Mouse (Mus musculus): ENCODE data around the gene AU021092. TPM values are rescaled to one million over a fixed set of nuclear protein-coding genes. Genes with fewer than 3 reads are reported as not detected.
A peak's percentile ranks its signal among the peaks of the same experiment; 100 is the strongest.
"Not testable (repeated sequence)": the region's sequence is repeated elsewhere in the genome, so short reads cannot be mapped to it uniquely, and the experiment has no call there.

The AU021092 gene
- polyA plus RNA-seq, 1 experiment from 2014 or later = 2.3 TPM

- no peak overlapping the region for H3K9ac ChIP-seq
- H3K4me1 ChIP-seq = no peaks in the 10 kb centered on the region
- no peak for ATAC-seq (ENCODE audit: insufficient number of reproducible peaks, insufficient read depth, low FRiP score, low TSS enrichment)
- H3K4me3 ChIP-seq = no peak overlapping the region
- no peak overlapping the region for H3K27ac ChIP-seq
- peaks cover 64% of the 10 kb centered on the region for H3K36me3 ChIP-seq
- no peaks in the 10 kb centered on the region for H3K9me3 ChIP-seq
- H3K27me3 ChIP-seq = no peaks in the 10 kb centered on the region
- WGBS = 91% methylated on average over 4 of the region's 4 CpGs
- H3K4me2 ChIP-seq (replicated peaks) = no peak overlapping the region
Observed at GRCm38 (mm10) chr16:5242355-5242754, 20.3 kb upstream of the AU021092 start.

- Histone ChIP-seq H3K9me3 (no peaks in the 10 kb centered on the region), H3K27ac (0 out of 2 replicates have a peak within 1 kb of the TSS, but pooled peaks have one; percentile 7), H3K36me3 (peaks cover 11% of the 10 kb centered on the region), H3K4me3 (peak within 1 kb of the TSS; percentile 94), H3K9ac (peak within 1 kb of the TSS; percentile 75), H3K4me1 (peaks cover 5% of the 10 kb centered on the region), H3K27me3 (no peaks in the 10 kb centered on the region), H3K4me2 (replicated peaks) (peak within 1 kb of the TSS; percentile 77)
- WGBS = 2% methylated on average over 47 of the region's 47 CpGs
- ATAC-seq (ENCODE audit: insufficient number of reproducible peaks, insufficient read depth, low FRiP score, low TSS enrichment) = peak; percentile 92
Observed at GRCm38 (mm10) chr16:5233418-5234313, 11.6 kb upstream of the AU021092 start, which contains the start of gene Alg1. Gene Alg1 (plus strand): TSS chr16:5233621.

GRCm38 (mm10) chr16:5232982-5233381 lies 10.9 kb upstream of the AU021092 start:
- Histone ChIP-seq H3K9ac (no peak overlapping the region), H3K27ac (0 out of 2 replicates have a peak overlapping the region, but pooled peaks have one; percentile 7), H3K4me3 (peak overlapping the region; percentile 94), H3K9me3 (no peaks in the 10 kb centered on the region), H3K36me3 (peaks cover 8% of the 10 kb centered on the region), H3K27me3 (no peaks in the 10 kb centered on the region), H3K4me2 (replicated peaks) (peak overlapping the region; percentile 77), H3K4me1 (peaks cover 5% of the 10 kb centered on the region)
- no peak; the same call in 1 of the 2 replicates for ATAC-seq (ENCODE audit: insufficient number of reproducible peaks, insufficient read depth, low FRiP score, low TSS enrichment)
- 75% methylated on average over 4 of the region's 4 CpGs for WGBS

GRCm38 (mm10) chr16:5228103-5228502 lies 6.0 kb upstream of the AU021092 start:
- not testable (repeated sequence) for H3K27me3 ChIP-seq; H3K4me3 ChIP-seq; H3K4me2 ChIP-seq (replicated peaks); H3K9ac ChIP-seq; H3K9me3 ChIP-seq; ATAC-seq (ENCODE audit: insufficient number of reproducible peaks, insufficient read depth, low FRiP score, low TSS enrichment); H3K27ac ChIP-seq; H3K4me1 ChIP-seq; H3K36me3 ChIP-seq
- 77% methylated on average over 3 of the region's 3 CpGs for WGBS

DNA sequence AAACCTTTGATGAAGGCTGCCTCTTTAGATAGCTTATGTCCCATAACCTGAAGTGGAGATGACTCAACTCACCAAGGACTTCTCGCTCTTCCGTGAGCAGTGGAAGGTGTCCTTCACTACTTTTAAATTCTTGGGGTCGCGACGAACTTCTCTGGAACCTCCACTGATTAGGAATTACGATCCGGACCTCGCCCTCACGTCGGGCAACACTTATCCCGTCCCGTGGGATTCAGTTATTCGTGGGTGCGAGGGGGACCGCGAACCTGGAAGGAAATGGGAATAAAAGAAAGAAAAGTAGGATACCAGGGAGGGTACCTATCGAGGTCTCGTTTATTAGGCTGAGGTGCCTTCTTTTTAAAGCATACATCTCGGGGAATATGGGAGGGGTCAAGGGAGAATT lies 5.4 kb upstream of the AU021092 start:
- not testable (repeated sequence) for H3K9me3 ChIP-seq; H3K4me1 ChIP-seq; H3K27ac ChIP-seq; ATAC-seq (ENCODE audit: insufficient number of reproducible peaks, insufficient read depth, low FRiP score, low TSS enrichment); H3K4me2 ChIP-seq (replicated peaks); H3K4me3 ChIP-seq; H3K9ac ChIP-seq; H3K36me3 ChIP-seq; H3K27me3 ChIP-seq
- WGBS = 82% methylated on average over 19 of the region's 19 CpGs

DNA sequence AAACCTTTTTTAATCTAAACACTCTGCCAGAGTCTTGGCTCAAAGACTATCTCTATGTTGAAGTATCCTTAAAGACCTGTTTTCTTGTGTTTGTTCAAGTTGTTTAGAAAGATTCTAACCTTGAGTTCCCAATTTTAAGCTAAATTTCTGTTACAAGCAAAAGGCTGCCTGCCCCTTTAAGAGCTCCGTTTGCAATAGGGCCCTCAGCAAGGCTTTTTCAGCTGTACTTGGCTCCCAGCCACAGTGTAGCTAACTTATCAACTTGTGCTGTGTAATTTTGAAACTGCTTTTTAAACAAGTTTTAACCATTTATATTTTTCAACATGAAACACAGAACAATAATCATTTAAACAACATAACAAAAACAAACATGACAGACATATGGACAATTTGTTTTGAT lies 4.4 kb upstream of the AU021092 start:
- not testable (repeated sequence) for H3K4me3 ChIP-seq; H3K4me1 ChIP-seq; H3K27ac ChIP-seq; H3K9ac ChIP-seq; H3K9me3 ChIP-seq; H3K27me3 ChIP-seq; H3K36me3 ChIP-seq; H3K4me2 ChIP-seq (replicated peaks); ATAC-seq (ENCODE audit: insufficient number of reproducible peaks, insufficient read depth, low FRiP score, low TSS enrichment)
- 5% methylated on average over 1 of the region's 1 CpGs for WGBS

GRCm38 (mm10) chr16:5221403-5221802 lies 696 bp downstream of the AU021092 start:
- H3K4me2 ChIP-seq (replicated peaks) = no peak overlapping the region
- no peaks in the 10 kb centered on the region for H3K9me3 ChIP-seq
- H3K27me3 ChIP-seq = no peaks in the 10 kb centered on the region
- no peak overlapping the region for H3K27ac ChIP-seq
- no peaks in the 10 kb centered on the region for H3K36me3 ChIP-seq
- no peak for ATAC-seq (ENCODE audit: insufficient number of reproducible peaks, insufficient read depth, low FRiP score, low TSS enrichment)
- H3K9ac ChIP-seq = no peak overlapping the region
- WGBS = 69% methylated on average over 4 of the region's 4 CpGs
- no peaks in the 10 kb centered on the region for H3K4me1 ChIP-seq
- H3K4me3 ChIP-seq = no peak overlapping the region

DNA sequence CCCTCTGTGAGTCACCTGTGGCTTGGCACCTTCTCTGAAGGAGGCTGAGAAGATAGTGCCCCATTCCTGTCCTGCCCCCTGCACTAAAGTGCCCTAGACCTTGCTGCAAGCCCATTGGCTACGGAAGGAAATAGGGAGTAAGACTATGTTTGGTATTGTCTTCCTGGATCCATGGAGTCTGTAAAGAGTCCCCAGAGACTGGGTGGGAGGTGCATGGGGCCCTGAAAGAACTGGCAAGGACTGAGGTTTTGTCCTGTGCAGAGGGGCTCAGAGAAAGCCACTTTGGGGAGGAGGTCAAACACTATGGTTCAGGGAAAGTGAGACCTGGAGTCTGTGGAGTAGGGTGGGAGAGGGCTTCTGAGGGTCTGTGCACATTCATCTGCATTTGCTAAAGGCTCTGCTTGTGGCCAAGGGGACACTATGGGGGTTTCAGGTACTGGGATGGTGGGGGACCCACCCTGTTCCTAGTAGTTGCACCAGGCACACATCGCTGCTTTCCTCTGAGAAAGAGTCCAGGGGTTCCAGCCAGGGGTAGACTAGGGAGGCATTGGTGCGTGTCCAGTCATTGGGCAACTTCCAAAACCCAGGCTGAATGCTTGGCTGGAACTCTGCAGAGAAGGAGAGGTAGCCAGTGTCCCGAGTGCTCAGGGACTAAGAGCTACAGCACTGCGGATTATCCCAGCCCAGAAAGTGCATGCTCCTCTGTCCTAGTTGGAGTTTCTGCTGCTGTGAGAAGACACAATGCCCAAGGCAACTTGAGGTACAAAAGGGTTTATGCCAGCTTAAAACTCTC lies 4.6 kb downstream of the AU021092 start:
- Histone ChIP-seq H3K27me3 (no peaks in the 10 kb centered on the region), H3K4me1 (no peaks in the 10 kb centered on the region), H3K9me3 (no peaks in the 10 kb centered on the region), H3K27ac (no peak overlapping the region), H3K36me3 (no peaks in the 10 kb centered on the region), H3K4me2 (replicated peaks) (no peak overlapping the region), H3K4me3 (no peak overlapping the region), H3K9ac (no peak overlapping the region)
- WGBS = 67% methylated on average over 5 of the region's 5 CpGs
- ATAC-seq (ENCODE audit: insufficient number of reproducible peaks, insufficient read depth, low FRiP score, low TSS enrichment) = no peak

DNA sequence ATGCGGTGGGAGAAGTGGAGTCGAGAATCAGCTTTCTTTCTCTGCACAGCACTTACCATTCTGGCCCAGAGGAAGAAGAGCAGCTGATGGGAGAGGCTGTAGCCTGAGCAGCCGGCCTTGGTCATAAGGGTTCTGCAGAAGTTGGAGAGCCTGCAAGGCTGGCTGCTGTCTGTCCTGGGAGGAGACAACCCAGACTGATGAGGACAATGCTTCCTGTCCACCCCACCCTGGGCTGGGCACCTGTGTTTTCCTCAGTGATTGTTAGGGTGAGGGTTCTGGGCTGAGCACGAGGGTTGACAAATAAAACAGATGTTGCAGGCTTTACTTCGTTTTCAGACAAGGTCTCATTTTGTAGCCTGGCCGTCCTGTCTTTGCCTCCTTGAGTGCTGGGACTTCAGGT lies 5.4 kb downstream of the AU021092 start:
- Histone ChIP-seq H3K27me3 (no peaks in the 10 kb centered on the region), H3K4me3 (no peak overlapping the region), H3K4me1 (no peaks in the 10 kb centered on the region), H3K9ac (no peak overlapping the region), H3K9me3 (no peaks in the 10 kb centered on the region), H3K4me2 (replicated peaks) (no peak overlapping the region), H3K36me3 (no peaks in the 10 kb centered on the region), H3K27ac (no peak overlapping the region)
- WGBS = 66% methylated on average over 6 of the region's 6 CpGs
- no peak for ATAC-seq (ENCODE audit: insufficient number of reproducible peaks, insufficient read depth, low FRiP score, low TSS enrichment)

DNA sequence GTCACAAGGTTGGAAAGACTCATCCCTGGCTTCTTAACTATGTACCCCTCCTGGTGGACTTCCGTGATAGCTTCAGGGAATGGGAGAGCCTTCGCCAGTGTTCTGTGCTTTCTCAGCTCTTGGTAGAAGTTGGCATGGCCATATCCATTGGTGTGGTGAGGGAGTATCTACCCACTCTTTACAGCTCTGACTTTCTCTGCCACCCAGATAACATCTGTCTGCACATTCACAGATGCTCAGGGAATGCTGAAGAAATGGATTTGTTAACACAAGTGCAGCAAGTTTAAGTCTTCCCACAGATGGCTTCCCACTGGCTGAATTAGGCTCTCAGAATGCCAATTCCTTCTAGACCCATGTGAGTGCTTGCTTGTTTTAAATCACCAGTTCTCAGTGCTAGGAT lies 8.0 kb downstream of the AU021092 start:
- Histone ChIP-seq H3K9ac (no peak overlapping the region), H3K4me1 (no peaks in the 10 kb centered on the region), H3K4me3 (no peak overlapping the region), H3K36me3 (no peaks in the 10 kb centered on the region), H3K27ac (no peak overlapping the region), H3K4me2 (replicated peaks) (no peak overlapping the region), H3K27me3 (no peaks in the 10 kb centered on the region), H3K9me3 (no peaks in the 10 kb centered on the region)
- ATAC-seq (ENCODE audit: insufficient number of reproducible peaks, insufficient read depth, low FRiP score, low TSS enrichment) = no peak
- 89% methylated on average over 2 of the region's 2 CpGs for WGBS

DNA sequence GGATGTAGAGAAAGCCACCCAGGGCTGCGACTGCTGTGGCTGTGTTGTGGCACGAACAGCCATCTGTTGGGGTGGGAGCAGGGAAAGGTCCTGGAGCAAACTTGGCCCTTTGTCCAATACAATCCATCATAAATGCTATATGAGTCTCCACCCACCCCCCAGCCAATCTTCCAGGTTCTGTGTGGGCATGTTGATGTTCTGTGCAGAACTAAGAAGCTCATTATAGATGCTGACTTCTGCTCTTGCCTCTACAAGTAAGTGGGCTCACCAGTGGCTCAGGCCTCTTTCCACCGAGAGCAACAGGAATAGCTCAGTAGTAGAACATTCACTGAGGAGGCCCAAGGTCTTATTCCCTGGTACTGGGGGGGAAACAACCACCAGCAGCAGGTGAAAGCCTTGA lies 9.9 kb downstream of the AU021092 start:
- Histone ChIP-seq H3K36me3 (no peaks in the 10 kb centered on the region), H3K4me2 (replicated peaks) (no peak overlapping the region), H3K9me3 (no peaks in the 10 kb centered on the region), H3K9ac (no peak overlapping the region), H3K4me3 (no peak overlapping the region), H3K27ac (no peak overlapping the region), H3K4me1 (no peaks in the 10 kb centered on the region), H3K27me3 (no peaks in the 10 kb centered on the region)
- ATAC-seq (ENCODE audit: insufficient number of reproducible peaks, insufficient read depth, low FRiP score, low TSS enrichment) = no peak
- 79% methylated on average over 3 of the region's 3 CpGs for WGBS

- ATAC-seq (ENCODE audit: insufficient number of reproducible peaks, insufficient read depth, low FRiP score, low TSS enrichment) = no peak
- Histone ChIP-seq H3K4me1 (no peaks in the 10 kb centered on the region), H3K4me2 (replicated peaks) (no peak overlapping the region), H3K27me3 (no peaks in the 10 kb centered on the region), H3K4me3 (no peak overlapping the region), H3K9ac (no peak overlapping the region), H3K9me3 (no peaks in the 10 kb centered on the region), H3K36me3 (no peaks in the 10 kb centered on the region), H3K27ac (no peak overlapping the region)
- 77% methylated on average over 2 of the region's 2 CpGs for WGBS
Observed at GRCm38 (mm10) chr16:5210365-5210764, 11.7 kb downstream of the AU021092 start.
